Comparison of ENCODE assay signal across 12 mouse cellular contexts in the genomic region with DNA sequence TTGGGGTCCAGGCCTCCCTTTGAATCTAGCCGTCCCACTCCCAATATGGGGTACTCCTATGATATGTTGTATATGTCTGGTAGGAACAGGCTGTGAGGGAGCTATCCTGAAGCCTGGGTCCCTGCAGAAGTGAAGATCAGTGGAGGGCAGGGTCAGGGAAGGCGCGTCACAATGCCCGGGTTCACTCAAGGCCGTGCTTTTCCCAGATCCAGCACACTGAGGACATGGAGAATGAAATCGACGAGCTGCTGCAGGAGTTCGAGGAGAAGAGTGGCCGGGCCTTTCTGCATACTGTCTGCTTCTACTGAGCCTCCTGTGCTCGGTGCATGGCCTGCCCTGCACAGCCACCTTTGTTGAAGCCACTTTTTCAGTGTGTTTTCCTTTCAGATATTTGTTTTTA. TPM values are rescaled to one million over a fixed set of nuclear protein-coding genes. Genes with fewer than 3 reads are reported as not detected.
A peak's percentile ranks its signal among the peaks of the same experiment; 100 is the strongest.
DNase-seq lines count a peak whose midpoint lies in the region; ATAC-seq lines count a peak whose summit lies in the region.
"Had no signal": no experiment of that assay in that cellular context is flagged by ENCODE, and none has a peak within 500 bp of the region (broad histone marks: within the 10 kb centered on the region; RNA-seq: fewer than 3 reads in every experiment).

No protein-coding gene starts in this region.

- H3K27ac ChIP-seq in heart, embryonic 15.5 days: 0 out of 2 replicates have a peak overlapping the region, but pooled peaks have one; percentile 87
- 0 out of 2 replicates have a peak overlapping the region, but pooled peaks have one; percentile 97 for H3K27ac ChIP-seq in midbrain, embryonic 15.5 days
- H3K27ac ChIP-seq in midbrain, embryonic 10.5 days (replicated peaks): no peak overlapping the region
- peak overlapping the region; percentile 92; the same call in 1 of the 2 replicates for H3K27ac ChIP-seq in embryonic facial prominence, embryonic 15.5 days (replicated peaks)
- no peak overlapping the region for H3K27ac ChIP-seq in neural tube, embryonic 14.5 days (ENCODE audit: low read depth, low read length)

- H3K36me3 ChIP-seq in heart, embryonic 15.5 days: no peaks in the 10 kb centered on the region; the same call in 1 of the 2 replicates
- H3K36me3 ChIP-seq in midbrain, embryonic 15.5 days (replicated peaks): peaks cover 19% of the 10 kb centered on the region
- H3K36me3 ChIP-seq in midbrain, embryonic 10.5 days: peaks cover 53% of the 10 kb centered on the region
- peaks cover 33% of the 10 kb centered on the region for H3K36me3 ChIP-seq in embryonic facial prominence, embryonic 15.5 days
- peaks cover 13% of the 10 kb centered on the region; the same call in 1 of the 2 replicates for H3K36me3 ChIP-seq in neural tube, embryonic 14.5 days (ENCODE audit: control insufficient read depth, insufficient read depth, low read length)

- peaks cover 22% of the 10 kb centered on the region for H3K4me1 ChIP-seq in heart, embryonic 15.5 days (replicated peaks)
- peaks cover 44% of the 10 kb centered on the region for H3K4me1 ChIP-seq in midbrain, embryonic 15.5 days
- peaks cover 41% of the 10 kb centered on the region for H3K4me1 ChIP-seq in midbrain, embryonic 10.5 days
- peaks cover 29% of the 10 kb centered on the region for H3K4me1 ChIP-seq in embryonic facial prominence, embryonic 15.5 days
- peaks cover 28% of the 10 kb centered on the region for H3K4me1 ChIP-seq in neural tube, embryonic 14.5 days (ENCODE audit: control insufficient read depth, insufficient read depth, low read length)

- 87% methylated on average over 10 of the region's 10 CpGs for WGBS in heart, embryonic 15.5 days
- 91% methylated on average over 10 of the region's 10 CpGs for WGBS in midbrain, embryonic 15.5 days
- 89% methylated on average over 10 of the region's 10 CpGs for WGBS in midbrain, embryonic 10.5 days
- WGBS in embryonic facial prominence, embryonic 15.5 days: 86% methylated on average over 10 of the region's 10 CpGs
- 93% methylated on average over 10 of the region's 10 CpGs for whole genome bisulfite sequencing in neural tube, embryonic 14.5 days

- no peaks in the 10 kb centered on the region for H3K9me3 ChIP-seq in heart, embryonic 15.5 days (replicated peaks)
- no peaks in the 10 kb centered on the region for H3K9me3 ChIP-seq in midbrain, embryonic 15.5 days
- H3K9me3 ChIP-seq in midbrain, embryonic 10.5 days (replicated peaks): no peaks in the 10 kb centered on the region
- H3K9me3 ChIP-seq in embryonic facial prominence, embryonic 15.5 days (replicated peaks): no peaks in the 10 kb centered on the region
- no peaks in the 10 kb centered on the region for H3K9me3 ChIP-seq in neural tube, embryonic 14.5 days (ENCODE audit: control insufficient read depth, low read length)

- DNase-seq in heart, postnatal 25 days (ENCODE audit: low spot score): no peak
- no peak for DNase-seq in midbrain, embryonic 10.5 days (ENCODE audit: low spot score)
- DNase-seq in layer of hippocampus, postnatal 14 days (ENCODE audit: low spot score in 2 of 2): no peak
- DNase-seq: gastrocnemius, postnatal 25 days; heart, postnatal 36 days; kidney, adult 8-10 months; layer of hippocampus, adult 9-11 months; thymus, postnatal 36 days had no signal

- no peak overlapping the region for H3K9ac ChIP-seq in heart, embryonic 15.5 days
- H3K9ac ChIP-seq in midbrain, embryonic 15.5 days: 0 out of 2 replicates have a peak overlapping the region, but pooled peaks have one; percentile 88
- 0 out of 2 replicates have a peak overlapping the region, but pooled peaks have one; percentile 2 for H3K9ac ChIP-seq in embryonic facial prominence, embryonic 15.5 days
- H3K9ac ChIP-seq in neural tube, embryonic 14.5 days (replicated peaks; ENCODE audit: low read depth, low read length): no peak overlapping the region; the same call in 1 of the 2 replicates

- no peak for ATAC-seq in heart, embryonic 15.5 days (replicated peaks; ENCODE audit: insufficient number of reproducible peaks, insufficient read depth, low FRiP score, low read depth)
- no peak for ATAC-seq in midbrain, embryonic 15.5 days (replicated peaks)
- ATAC-seq in embryonic facial prominence, embryonic 15.5 days (ENCODE audit: insufficient number of reproducible peaks, low FRiP score, low TSS enrichment, low read depth): no peak
- no peak for ATAC-seq in neural tube, embryonic 14.5 days (ENCODE audit: low read depth)

- H3K4me3 ChIP-seq in heart, embryonic 15.5 days: no peak overlapping the region
- H3K4me3 ChIP-seq in midbrain, embryonic 15.5 days: peak overlapping the region; percentile 92; the same call in 1 of the 2 replicates
- no peak overlapping the region for H3K4me3 ChIP-seq in midbrain, embryonic 10.5 days
- H3K4me3 ChIP-seq in embryonic facial prominence, embryonic 15.5 days (replicated peaks): no peak overlapping the region
- no peak overlapping the region; the same call in 1 of the 2 replicates for H3K4me3 ChIP-seq in neural tube, embryonic 14.5 days (ENCODE audit: low read depth, low read length)

- no peak overlapping the region for H3K4me2 ChIP-seq in heart, embryonic 15.5 days
- 0 out of 2 replicates have a peak overlapping the region, but pooled peaks have one; percentile 93 for H3K4me2 ChIP-seq in midbrain, embryonic 15.5 days
- peak overlapping the region; percentile 84 for H3K4me2 ChIP-seq in embryonic facial prominence, embryonic 15.5 days (replicated peaks)
- H3K4me2 ChIP-seq in neural tube, embryonic 14.5 days (ENCODE audit: low read depth, low read length): peak overlapping the region; percentile 91; the same call in 1 of the 2 replicates

- intact Hi-C loops in heart, postnatal 25 days (cut with DNase I): no loop called here

- H3K27me3 ChIP-seq in heart, embryonic 15.5 days: no peaks in the 10 kb centered on the region
- H3K27me3 ChIP-seq in midbrain, embryonic 15.5 days (replicated peaks): no peaks in the 10 kb centered on the region
- H3K27me3 ChIP-seq in midbrain, embryonic 10.5 days (ENCODE audit: low read depth, poor library complexity, severe bottlenecking): no peaks in the 10 kb centered on the region
- no peaks in the 10 kb centered on the region for H3K27me3 ChIP-seq in embryonic facial prominence, embryonic 15.5 days
- no peaks in the 10 kb centered on the region for H3K27me3 ChIP-seq in neural tube, embryonic 14.5 days (ENCODE audit: control insufficient read depth, insufficient read depth, low read length)

RNA-seq across cellular contexts. Expression of a gene that starts 1.3 kb away (rescaled TPM):
- 0.53 and 0.56 TPM in 2 replicates for polyA plus RNA-seq in heart, embryonic 15.5 days (2015; fragmentation: Nextera tagmentation; extraction: Ambion mirVana)
- under 1 TPM; 0.60 to 0.87 TPM for total RNA-seq in heart, postnatal 25 days (2021)
- 24.8 and 24.9 TPM in 2 replicates for polyA plus RNA-seq in midbrain, embryonic 15.5 days (2015; fragmentation: Nextera tagmentation; extraction: Ambion mirVana)
- polyA plus RNA-seq in midbrain, embryonic 10.5 days (2016; fragmentation: Nextera tagmentation; extraction: Ambion mirVana): 0.65 and 1.2 TPM in 2 replicates
- polyA plus RNA-seq in embryonic facial prominence, embryonic 15.5 days (2015; fragmentation: Nextera tagmentation; extraction: Ambion mirVana): 1.6 and 2.2 TPM in 2 replicates
- polyA plus RNA-seq in neural tube, embryonic 14.5 days (2014; fragmentation: Nextera tagmentation; extraction: Ambion mirVana): 6.8 and 9.6 TPM in 2 replicates
- 10 to 100 TPM; 41.6 to 45.7 TPM for total RNA-seq in layer of hippocampus, postnatal 14 days (2021)

RNA-seq across cellular contexts. Expression of a gene that starts 27.6 kb away (rescaled TPM):
- 88.9 and 108 TPM in 2 replicates for polyA plus RNA-seq in heart, embryonic 15.5 days (2015; fragmentation: Nextera tagmentation; extraction: Ambion mirVana)
- total RNA-seq in heart, postnatal 25 days (2021): 10 to 100 TPM; 49.6 to 50.3 TPM
- polyA plus RNA-seq in midbrain, embryonic 15.5 days (2015; fragmentation: Nextera tagmentation; extraction: Ambion mirVana): 93.4 and 99.2 TPM in 2 replicates
- 115 and 129 TPM in 2 replicates for polyA plus RNA-seq in midbrain, embryonic 10.5 days (2016; fragmentation: Nextera tagmentation; extraction: Ambion mirVana)
- 84.9 and 89.9 TPM in 2 replicates for polyA plus RNA-seq in embryonic facial prominence, embryonic 15.5 days (2015; fragmentation: Nextera tagmentation; extraction: Ambion mirVana)
- 82.6 and 85.0 TPM in 2 replicates for polyA plus RNA-seq in neural tube, embryonic 14.5 days (2014; fragmentation: Nextera tagmentation; extraction: Ambion mirVana)
- total RNA-seq in layer of hippocampus, postnatal 14 days (2021): 10 to 100 TPM; 52.5 to 59.7 TPM

RNA-seq across cellular contexts. Expression of a gene that starts 28.7 kb away (rescaled TPM):
- polyA plus RNA-seq in heart, embryonic 15.5 days (2015; fragmentation: Nextera tagmentation; extraction: Ambion mirVana): 97.0 and 107 TPM in 2 replicates
- 10 to 100 TPM; 41.8 to 44.6 TPM for total RNA-seq in heart, postnatal 25 days (2021)
- polyA plus RNA-seq in midbrain, embryonic 15.5 days (2015; fragmentation: Nextera tagmentation; extraction: Ambion mirVana): 151 and 155 TPM in 2 replicates
- polyA plus RNA-seq in midbrain, embryonic 10.5 days (2016; fragmentation: Nextera tagmentation; extraction: Ambion mirVana): 167 and 169 TPM in 2 replicates
- 135 and 140 TPM in 2 replicates for polyA plus RNA-seq in embryonic facial prominence, embryonic 15.5 days (2015; fragmentation: Nextera tagmentation; extraction: Ambion mirVana)
- polyA plus RNA-seq in neural tube, embryonic 14.5 days (2014; fragmentation: Nextera tagmentation; extraction: Ambion mirVana): 172 and 179 TPM in 2 replicates
- 10 to 100 TPM; 65.7 to 79.1 TPM for total RNA-seq in layer of hippocampus, postnatal 14 days (2021)

RNA-seq across cellular contexts. Expression of a gene that starts 39.1 kb away (rescaled TPM):
- polyA plus RNA-seq in heart, embryonic 15.5 days (2015; fragmentation: Nextera tagmentation; extraction: Ambion mirVana): 3.8 and 5.0 TPM in 2 replicates
- 1 to 10 TPM; 1.2 TPM for total RNA-seq in heart, postnatal 25 days (2021)
- 15.7 and 17.1 TPM in 2 replicates for polyA plus RNA-seq in midbrain, embryonic 15.5 days (2015; fragmentation: Nextera tagmentation; extraction: Ambion mirVana)
- 0.98 and 1.1 TPM in 2 replicates for polyA plus RNA-seq in midbrain, embryonic 10.5 days (2016; fragmentation: Nextera tagmentation; extraction: Ambion mirVana)
- polyA plus RNA-seq in embryonic facial prominence, embryonic 15.5 days (2015; fragmentation: Nextera tagmentation; extraction: Ambion mirVana): 13.5 and 13.9 TPM in 2 replicates
- polyA plus RNA-seq in neural tube, embryonic 14.5 days (2014; fragmentation: Nextera tagmentation; extraction: Ambion mirVana): 8.5 and 10.4 TPM in 2 replicates
- 10 to 100 TPM; 22.5 to 26.4 TPM for total RNA-seq in layer of hippocampus, postnatal 14 days (2021)

RNA-seq across cellular contexts. Expression of a gene that starts 41.2 kb away (rescaled TPM):
- polyA plus RNA-seq in heart, embryonic 15.5 days (2015; fragmentation: Nextera tagmentation; extraction: Ambion mirVana): 5.9 and 7.8 TPM in 2 replicates
- total RNA-seq in heart, postnatal 25 days (2021): 1 to 10 TPM; 7.9 to 9.4 TPM
- 31.5 and 33.5 TPM in 2 replicates for polyA plus RNA-seq in midbrain, embryonic 15.5 days (2015; fragmentation: Nextera tagmentation; extraction: Ambion mirVana)
- polyA plus RNA-seq in midbrain, embryonic 10.5 days (2016; fragmentation: Nextera tagmentation; extraction: Ambion mirVana): 12.2 and 13.1 TPM in 2 replicates
- polyA plus RNA-seq in embryonic facial prominence, embryonic 15.5 days (2015; fragmentation: Nextera tagmentation; extraction: Ambion mirVana): 14.2 and 17.4 TPM in 2 replicates
- polyA plus RNA-seq in neural tube, embryonic 14.5 days (2014; fragmentation: Nextera tagmentation; extraction: Ambion mirVana): 17.4 and 23.1 TPM in 2 replicates
- total RNA-seq in layer of hippocampus, postnatal 14 days (2021): 10 to 100 TPM; 13.5 to 16.8 TPM

Comparison
In these comparisons a context has a peak if more than half of its experiments do, and no peak if none do; other contexts are left out.
1. H3K27ac ChIP-seq: peak in heart, embryonic 15.5 days (single experiment), midbrain, embryonic 15.5 days (single experiment) and embryonic facial prominence, embryonic 15.5 days (single experiment); none in midbrain, embryonic 10.5 days (single experiment) and neural tube, embryonic 14.5 days (single experiment).
2. H3K9ac ChIP-seq: peak in midbrain, embryonic 15.5 days (single experiment) and embryonic facial prominence, embryonic 15.5 days (single experiment); none in heart, embryonic 15.5 days (single experiment) and neural tube, embryonic 14.5 days (single experiment).